Mouse (Mus musculus) G1E (cell line): Measurements from ENCODE around the gene Ptdss2.

Source experiments
- CTCF ChIP-seq: IDR thresholded peaks from 2 replicates; pipeline ENCODE4 v1.5.1; 2012; ENCODE audit warnings: low read depth, low read length, inconsistent platforms, mixed read lengths
- GATA1 ChIP-seq: IDR thresholded peaks from 2 replicates; pipeline ENCODE4 v1.6.1; 2012; ENCODE audit warnings: borderline replicate concordance, low read length, inconsistent platforms, mixed read lengths

DNA sequence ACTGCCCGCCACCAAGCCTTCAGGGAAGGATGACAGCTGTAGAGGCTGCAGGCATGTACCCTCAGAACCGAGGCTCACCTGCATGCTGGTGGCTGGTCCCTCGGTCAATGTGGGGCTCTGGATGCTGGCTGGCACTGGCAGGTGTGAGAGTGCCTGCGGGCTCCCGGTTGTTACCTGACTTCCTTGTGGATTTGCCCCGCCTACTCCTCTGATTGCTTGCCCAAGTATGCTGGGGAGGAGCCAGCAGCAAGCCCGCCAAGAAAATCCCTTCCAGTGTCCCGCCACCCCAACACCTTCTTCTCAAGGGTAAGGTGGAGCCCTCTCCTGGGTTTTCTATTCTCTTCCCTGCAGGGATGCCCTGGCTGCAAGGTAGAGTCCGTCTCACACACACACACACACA lies 4.5 kb upstream of the Ptdss2 start, which contains the start of gene Ano9:
- TF ChIP-seq CTCF (no peak), GATA1 (no peak)
